Comparison of ENCODE assay signal across 8 mouse cellular contexts in genomic region chr6:13607621-13608493, GRCm38 (mm10). TPM values are rescaled to one million over a fixed set of nuclear protein-coding genes. Genes with fewer than 3 reads are reported as not detected.
A peak's percentile ranks its signal among the peaks of the same experiment; 100 is the strongest.
DNase-seq lines count a peak whose midpoint lies in the region; ATAC-seq and TF ChIP-seq lines count a peak whose summit lies in the region.

Tmem168 (minus strand) TSS chr6:13608100.

- TF ChIP-seq CTCF in CH12.LX (conservative IDR thresholded peaks at IDR 0.05 in 1 of 2, IDR thresholded peaks at IDR 0.05 in 1 of 2; ENCODE audit: low read depth in 2 of 2, low read length in 2 of 2) = no peak
- peak; percentile 30; the same call in 1 of the 2 replicates for TF ChIP-seq CTCF in liver, embryonic 14.5 days (IDR thresholded peaks at IDR 0.05; ENCODE audit: low read depth)

- peak; percentile 75 for TF ChIP-seq POLR2A in CH12.LX (IDR thresholded peaks at IDR 0.05; ENCODE audit: low read depth, low read length)

- H3K4me3 ChIP-seq in CH12.LX (replicated peaks in 1 of 3; ENCODE audit: low read depth in 2 of 3, low read length in 2 of 3, poor library complexity in 1 of 3) = peak within 1 kb of the TSS; percentile 70 to 91 (median 79)
- H3K4me3 ChIP-seq in forebrain, embryonic 11.5 days (ENCODE audit: low read depth, low read length) = peak within 1 kb of the TSS; percentile 72
- peak within 1 kb of the TSS; percentile 94 for H3K4me3 ChIP-seq in heart, embryonic 15.5 days
- peak within 1 kb of the TSS; percentile 65 to 83 for H3K4me3 ChIP-seq in liver, embryonic 14.5 days (ENCODE audit: insufficient read depth in 1 of 2, low read depth in 2 of 2, low read length in 2 of 2)
- H3K4me3 ChIP-seq in stomach, embryonic 15.5 days (replicated peaks) = peak within 1 kb of the TSS; percentile 90

- H3K36me3 ChIP-seq in CH12.LX (replicated peaks in 1 of 2; ENCODE audit: control insufficient read depth in 1 of 2, insufficient read depth in 1 of 2, low read length in 1 of 2) = peaks cover 5 to 6% of the 10 kb centered on the region in 2 experiments
- no peaks in the 10 kb centered on the region for H3K36me3 ChIP-seq in forebrain, embryonic 11.5 days (ENCODE audit: control insufficient read depth, insufficient read depth, low read length)
- peaks cover 4% of the 10 kb centered on the region for H3K36me3 ChIP-seq in heart, embryonic 15.5 days
- H3K36me3 ChIP-seq in liver, embryonic 14.5 days (replicated peaks; ENCODE audit: control insufficient read depth, insufficient read depth, low read depth) = no peaks in the 10 kb centered on the region; the same call in none of the 2 replicates
- no peaks in the 10 kb centered on the region for H3K36me3 ChIP-seq in stomach, embryonic 15.5 days

- ATAC-seq in forebrain, embryonic 11.5 days (replicated peaks; ENCODE audit: low FRiP score) = peak; percentile 98
- ATAC-seq in heart, embryonic 15.5 days (replicated peaks; ENCODE audit: insufficient number of reproducible peaks, insufficient read depth, low FRiP score, low read depth) = peak; percentile 96
- peak; percentile 97 for ATAC-seq in liver, embryonic 14.5 days (ENCODE audit: insufficient read depth)
- ATAC-seq in stomach, embryonic 15.5 days (ENCODE audit: insufficient read depth, low FRiP score, low read depth) = peak; percentile 96

- H3K27me3 ChIP-seq in CH12.LX (replicated peaks) = no peaks in the 10 kb centered on the region
- H3K27me3 ChIP-seq in forebrain, embryonic 11.5 days (ENCODE audit: control insufficient read depth, insufficient read depth, low read length) = no peaks in the 10 kb centered on the region
- H3K27me3 ChIP-seq in heart, embryonic 15.5 days = no peaks in the 10 kb centered on the region
- H3K27me3 ChIP-seq in liver, embryonic 14.5 days (ENCODE audit: control insufficient read depth, insufficient read depth, low read length) = no peaks in the 10 kb centered on the region
- H3K27me3 ChIP-seq in stomach, embryonic 15.5 days (replicated peaks) = no peaks in the 10 kb centered on the region

- no peak for TF ChIP-seq EP300 in CH12.LX (IDR thresholded peaks at IDR 0.05; ENCODE audit: low read length)
- TF ChIP-seq EP300 in liver, embryonic 14.5 days (IDR thresholded peaks at IDR 0.05; ENCODE audit: low read depth) = no peak

- peak within 1 kb of the TSS; percentile 98 for H3K4me2 ChIP-seq in CH12.LX (ENCODE audit: insufficient read depth, low read depth, poor library complexity, severe bottlenecking)
- peak within 1 kb of the TSS; percentile 68 for H3K4me2 ChIP-seq in forebrain, embryonic 11.5 days (ENCODE audit: low read depth, low read length, severe bottlenecking)
- H3K4me2 ChIP-seq in heart, embryonic 15.5 days = peak within 1 kb of the TSS; percentile 79
- H3K4me2 ChIP-seq in liver, embryonic 14.5 days (ENCODE audit: low read depth) = peak within 1 kb of the TSS; percentile 92
- H3K4me2 ChIP-seq in stomach, embryonic 15.5 days = peak within 1 kb of the TSS; percentile 83

- TF ChIP-seq RAD21 in CH12.LX (IDR thresholded peaks at IDR 0.05; ENCODE audit: low read depth, low read length) = no peak

- peaks cover 8 to 63% of the 10 kb centered on the region in 2 experiments for H3K4me1 ChIP-seq in CH12.LX (ENCODE audit: control insufficient read depth in 1 of 2, insufficient read depth in 2 of 2)
- 0 out of 2 replicates have a peak, but pooled peaks cover 2% of the 10 kb centered on the region for H3K4me1 ChIP-seq in forebrain, embryonic 11.5 days (replicated peaks; ENCODE audit: control insufficient read depth, insufficient read depth, low read length)
- peaks cover 12% of the 10 kb centered on the region for H3K4me1 ChIP-seq in heart, embryonic 15.5 days (replicated peaks)
- peaks cover 16% of the 10 kb centered on the region in 2 experiments for H3K4me1 ChIP-seq in liver, embryonic 14.5 days (replicated peaks; ENCODE audit: control insufficient read depth in 2 of 2, insufficient read depth in 2 of 2, low read length in 1 of 2)
- H3K4me1 ChIP-seq in stomach, embryonic 15.5 days = peaks cover 5% of the 10 kb centered on the region

- dilution Hi-C loops in CH12.LX (cut with MboI; ENCODE audit: extremely low pct_ligation_motif_present, extremely low pct_unique_long_range_greater_than_20kb, low sequenced_read_pairs) = no loop called here

- in situ Hi-C loops in CH12.LX (cut with MboI; ENCODE audit: low pct_ligation_motif_present, low pct_unique_long_range_greater_than_20kb, low sequenced_read_pairs) = no loop called here

- peak; percentile 80 for DNase-seq in CH12.LX (ENCODE audit: extremely low read depth)
- peak; percentile 78 for DNase-seq in c-Kit-positive CD71-positive TER-119-negative erythroid progenitor cells, embryonic 14.5 days (ENCODE audit: low read depth)
- peak; percentile 94 for DNase-seq in forebrain, embryonic 11.5 days (ENCODE audit: low spot score)
- peak; percentile 94 to 96 for DNase-seq in kidney, postnatal 25 days
- peak; percentile 70 to 77 (median 73) for DNase-seq in liver, embryonic 14.5 days (ENCODE audit: low read depth in 3 of 3, low spot score in 3 of 3)
- peak; percentile 96 for DNase-seq in neural tube, embryonic 10.5 days (ENCODE audit: extremely low spot score, low spot score)

- peak within 1 kb of the TSS; percentile 65 for H3K9ac ChIP-seq in CH12.LX (ENCODE audit: insufficient read depth, low read depth)
- peak within 1 kb of the TSS; percentile 92 for H3K9ac ChIP-seq in forebrain, embryonic 11.5 days (ENCODE audit: low read length)
- peak within 1 kb of the TSS; percentile 96 for H3K9ac ChIP-seq in heart, embryonic 15.5 days
- H3K9ac ChIP-seq in liver, embryonic 14.5 days (replicated peaks) = peak within 1 kb of the TSS; percentile 95
- H3K9ac ChIP-seq in stomach, embryonic 15.5 days = peak within 1 kb of the TSS; percentile 94

- peak within 1 kb of the TSS; percentile 79 for H3K27ac ChIP-seq in CH12.LX (ENCODE audit: insufficient read depth, low read depth)
- peak within 1 kb of the TSS; percentile 87 for H3K27ac ChIP-seq in forebrain, embryonic 11.5 days (ENCODE audit: low read depth, low read length)
- H3K27ac ChIP-seq in heart, embryonic 15.5 days = peak within 1 kb of the TSS; percentile 99
- H3K27ac ChIP-seq in liver, embryonic 14.5 days = peak within 1 kb of the TSS; percentile 64
- peak within 1 kb of the TSS; percentile 95 for H3K27ac ChIP-seq in stomach, embryonic 15.5 days

- no peaks in the 10 kb centered on the region for H3K9me3 ChIP-seq in CH12.LX (replicated peaks; ENCODE audit: low read length)
- H3K9me3 ChIP-seq in forebrain, embryonic 11.5 days (ENCODE audit: control insufficient read depth, low read length) = no peaks in the 10 kb centered on the region
- no peaks in the 10 kb centered on the region for H3K9me3 ChIP-seq in heart, embryonic 15.5 days (replicated peaks)
- no peaks in the 10 kb centered on the region for H3K9me3 ChIP-seq in liver, embryonic 14.5 days (ENCODE audit: control insufficient read depth, low read length)
- no peaks in the 10 kb centered on the region for H3K9me3 ChIP-seq in stomach, embryonic 15.5 days

- WGBS in forebrain, embryonic 11.5 days = 3% methylated on average over 57 of the region's 71 CpGs
- 2% methylated on average over 68 of the region's 71 CpGs for WGBS in heart, embryonic 15.5 days
- 3% methylated on average over 70 of the region's 71 CpGs for WGBS in liver, embryonic 14.5 days (ENCODE audit: insufficient replicate concordance)
- WGBS in stomach, embryonic 15.5 days = 2% methylated on average over 70 of the region's 71 CpGs

- H3K79me2 ChIP-seq in CH12.LX (replicated peaks; ENCODE audit: control insufficient read depth, extremely low read depth, insufficient read depth, poor library complexity, severe bottlenecking) = peaks cover 36% of the 10 kb centered on the region

TF ChIP-seq in CH12.LX, 34 proteins besides CTCF, POLR2A, EP300 and RAD21 (continues in another document):
- no peak for TF ChIP-seq SMC3 (IDR thresholded peaks at IDR 0.05; ENCODE audit: low read depth, low read length)
- no peak for TF ChIP-seq USF1 (IDR thresholded peaks at IDR 0.05; ENCODE audit: low read depth, low read length)
- TF ChIP-seq ELF1 (IDR thresholded peaks at IDR 0.05; ENCODE audit: low read depth, low read length) = peak; percentile 77
- TF ChIP-seq BHLHE40 (IDR thresholded peaks at IDR 0.05; ENCODE audit: low read depth, low read length) = no peak
- TF ChIP-seq MAZ (IDR thresholded peaks at IDR 0.05; ENCODE audit: low read depth, low read length) = peak; percentile 68; the same call in 1 of the 2 replicates
- no peak for TF ChIP-seq GABPA (IDR thresholded peaks at IDR 0.05; ENCODE audit: insufficient replicate concordance, low read depth, low read length)
- peak; percentile 58; the same call in 1 of the 2 replicates for TF ChIP-seq MEF2A (IDR thresholded peaks at IDR 0.05; ENCODE audit: borderline replicate concordance, low read depth, low read length)
- TF ChIP-seq E2F4 (IDR thresholded peaks at IDR 0.05; ENCODE audit: insufficient replicate concordance, low read depth, low read length) = no peak
- 0 out of 2 replicates have a peak, but pooled peaks have one; percentile 25 for TF ChIP-seq MAFK (IDR thresholded peaks at IDR 0.05; ENCODE audit: insufficient replicate concordance, low read length)
- peak; percentile 69 for TF ChIP-seq NELFE (IDR thresholded peaks at IDR 0.05; ENCODE audit: low read depth, low read length)
- TF ChIP-seq CHD1 (IDR thresholded peaks at IDR 0.05; ENCODE audit: low read depth, low read length) = 0 out of 2 replicates have a peak, but pooled peaks have one; percentile 45
- peak; percentile 93 for TF ChIP-seq TCF12 (IDR thresholded peaks at IDR 0.05; ENCODE audit: low read depth, low read length)
- 0 out of 2 replicates have a peak, but pooled peaks have one; percentile 47 for TF ChIP-seq MYC (IDR thresholded peaks at IDR 0.05; ENCODE audit: low read depth, low read length)
- peak; percentile 64 for TF ChIP-seq NRF1 (IDR thresholded peaks at IDR 0.05; ENCODE audit: low read depth, low read length)
- TF ChIP-seq MAX (IDR thresholded peaks at IDR 0.05; ENCODE audit: low read length) = 0 out of 2 replicates have a peak, but pooled peaks have one; percentile 8
- TF ChIP-seq TBP (conservative IDR thresholded peaks at IDR 0.05; ENCODE audit: low read depth, low read length) = no peak
- TF ChIP-seq ZNF384 (IDR thresholded peaks at IDR 0.05; ENCODE audit: low read depth, low read length) = no peak
- no peak for TF ChIP-seq ETS1 (conservative IDR thresholded peaks at IDR 0.05; ENCODE audit: low read depth, low read length)
- TF ChIP-seq ZC3H11A (IDR thresholded peaks at IDR 0.05; ENCODE audit: low read depth, low read length) = no peak

RNA-seq across cellular contexts. Expression of gene Tmem168, which starts in this region (rescaled TPM):
- 35.5 and 36.6 TPM in 2 replicates for total RNA-seq in CH12.LX (2012; rRNA removed)
- 57.4 and 59.9 TPM in 2 replicates for total RNA-seq in CH12.LX (2014; rRNA removed)
- polyA plus RNA-seq in CH12.LX (2012; ENCODE audit: insufficient read length, low read depth) = 27.9 and 30.0 TPM in 2 replicates
- polyA plus RNA-seq in forebrain, embryonic 11.5 days (2014; fragmentation: Nextera tagmentation; extraction: Ambion mirVana) = 34.1 and 34.2 TPM in 2 replicates
- polyA plus RNA-seq in heart, embryonic 15.5 days (2015; fragmentation: Nextera tagmentation; extraction: Ambion mirVana) = 30.3 and 33.0 TPM in 2 replicates
- polyA plus RNA-seq in liver, embryonic 14.5 days (2012; rRNA removed) = 3.6 and 5.1 TPM in 2 replicates
- 12.3 and 13.4 TPM in 2 replicates for polyA plus RNA-seq in liver, embryonic 14.5 days (2014; fragmentation: Nextera tagmentation; extraction: Ambion mirVana)
- polyA plus RNA-seq in stomach, embryonic 15.5 days (2015; fragmentation: Nextera tagmentation; extraction: Ambion mirVana) = 35.8 and 36.3 TPM in 2 replicates

Comparison
In these comparisons a context has a peak if more than half of its experiments do, and no peak if none do; other contexts are left out.
1. Peak in every context shown above with its lines: DNase-seq, ATAC-seq, H3K4me3 ChIP-seq and H3K27ac ChIP-seq.